Mouse (Mus musculus): ENCODE results near the gene Nfatc2.

DNA sequence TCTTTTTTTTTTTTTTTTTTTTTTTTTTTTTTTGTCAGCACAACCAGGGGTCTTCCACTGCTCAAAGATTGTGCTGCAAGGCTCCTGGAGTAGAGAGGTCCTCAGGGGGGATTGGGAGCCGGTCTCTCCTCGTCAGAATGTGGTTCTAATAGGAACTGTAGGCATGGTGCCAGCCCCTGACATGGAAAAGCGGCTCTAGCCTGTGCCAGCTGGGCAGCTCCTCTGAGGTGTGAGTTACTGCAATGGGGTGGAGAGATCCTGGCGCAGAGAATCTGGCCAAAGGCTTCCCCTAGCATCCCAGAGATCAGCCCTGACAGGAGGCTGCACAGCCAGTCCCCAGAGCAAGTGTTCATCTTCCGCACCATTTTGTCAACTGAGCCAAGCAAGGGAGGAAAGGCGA is 120.8 kb downstream of the Nfatc2 start:
- TF ChIP-seq CTCF (IDR thresholded peaks at IDR 0.05; ENCODE audit: low read depth, low read length) (no peak), POLR2A (IDR thresholded peaks at IDR 0.05; ENCODE audit: borderline replicate concordance, low read depth, low read length) (no peak)
